Mouse (Mus musculus): Measurements from ENCODE around the gene Ly6g6e. TPM values are rescaled to one million over a fixed set of nuclear protein-coding genes. Genes with fewer than 3 reads are reported as not detected.

Gene Ly6g6e
- polyA plus RNA-seq, 1 experiment from 2014 or later: 1.3 TPM

DNA sequence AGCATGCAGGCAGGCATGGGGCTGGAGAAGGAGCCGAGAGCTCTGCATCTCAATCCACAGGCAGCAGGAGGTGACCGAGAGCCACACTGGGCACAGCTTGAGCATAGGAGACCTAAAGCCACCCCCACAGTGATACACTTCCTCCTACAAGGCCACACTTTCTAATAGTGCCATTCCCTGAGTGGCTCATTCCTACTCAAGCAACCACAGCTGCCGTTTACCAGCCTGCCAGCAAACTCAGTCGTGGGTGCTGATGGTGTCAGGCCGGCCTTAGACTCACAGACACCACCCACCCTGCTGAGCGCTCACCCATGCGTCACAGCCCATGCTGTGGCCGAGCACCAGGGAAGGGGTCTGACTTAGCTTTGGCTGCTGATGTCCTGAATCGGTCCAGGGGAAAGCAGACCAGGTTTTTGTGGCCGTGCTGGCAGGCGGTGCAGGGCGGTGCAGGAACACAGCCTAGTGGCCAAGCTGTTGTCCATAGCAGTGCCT is 20.5 kb downstream of the Ly6g6e start:
- Histone ChIP-seq H3K27ac (no peak overlapping the region), H3K4me1 (replicated peaks; ENCODE audit: insufficient read depth, low read length) (peaks cover 9% of the 10 kb centered on the region; the same call in 1 of the 2 replicates), H3K9me3 (replicated peaks; ENCODE audit: low read length) (no peaks in the 10 kb centered on the region), H3K4me2 (ENCODE audit: low read length) (no peak overlapping the region), H3K9ac (ENCODE audit: low read depth, low read length) (no peak overlapping the region), H3K27me3 (ENCODE audit: insufficient read depth, low read length) (no peaks in the 10 kb centered on the region), H3K4me3 (replicated peaks; ENCODE audit: low read depth, low read length) (no peak overlapping the region), H3K36me3 (ENCODE audit: insufficient read depth, low read length) (peaks cover 70% of the 10 kb centered on the region)
- no peak for TF ChIP-seq CTCF (IDR thresholded peaks at IDR 0.05; ENCODE audit: low read depth)
- ATAC-seq (replicated peaks; ENCODE audit: low FRiP score, low read depth): no peak
- no peak for DNase-seq (ENCODE audit: low spot score)
- 71% methylated on average over 12 of the region's 12 CpGs for WGBS

DNA sequence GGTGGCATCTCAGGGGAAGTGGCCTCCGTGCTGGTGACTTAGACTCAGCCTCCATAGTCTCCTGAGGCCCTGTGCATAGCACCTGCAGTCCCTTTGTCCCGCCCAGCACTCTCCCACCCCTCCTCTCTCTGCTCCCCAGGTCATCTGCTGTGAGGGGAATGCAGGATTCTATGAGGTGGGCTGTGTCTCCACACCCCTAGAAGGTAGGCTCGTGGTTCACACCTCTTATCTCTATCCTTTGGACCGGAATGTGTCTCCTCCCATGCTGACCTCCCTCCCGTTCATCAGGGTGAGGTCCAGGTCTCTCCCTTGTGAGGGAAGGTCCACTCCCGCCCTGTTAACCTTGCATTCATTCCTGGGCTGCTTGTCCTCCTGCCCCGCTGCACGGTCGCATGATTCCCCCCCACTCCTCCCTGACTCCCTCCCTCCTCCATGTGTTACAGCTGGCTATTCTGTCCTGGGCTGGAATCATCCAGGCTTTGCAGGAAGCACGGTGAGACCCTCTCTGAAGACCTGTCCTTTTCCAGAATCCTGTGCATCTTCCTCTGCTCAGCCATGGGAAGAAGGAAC is 23.6 kb downstream of the Ly6g6e start:
- 42% methylated on average over 10 of the region's 10 CpGs for WGBS

DNA sequence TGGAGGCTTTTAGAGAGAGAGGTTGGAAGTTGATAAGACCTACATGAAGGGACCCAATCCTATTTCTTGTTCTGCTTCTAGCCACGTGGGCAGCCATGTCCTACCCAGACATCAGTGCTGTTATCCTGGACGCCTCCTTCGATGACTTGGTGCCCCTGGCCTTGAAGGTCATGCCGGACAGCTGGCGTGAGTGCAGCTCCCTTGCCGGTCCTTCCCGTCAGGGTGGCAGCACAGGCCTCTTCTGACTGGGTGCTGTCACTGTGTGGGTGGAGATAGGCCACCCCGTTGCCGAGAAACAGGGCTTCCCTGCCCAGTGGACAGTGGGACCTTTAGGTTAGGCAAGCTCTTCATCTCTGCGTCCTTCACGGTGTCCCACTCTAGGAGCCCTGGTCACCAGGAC is 24.5 kb downstream of the Ly6g6e start:
- Histone ChIP-seq H3K27ac (no peak overlapping the region), H3K4me3 (replicated peaks; ENCODE audit: low read depth, low read length) (no peak overlapping the region), H3K36me3 (ENCODE audit: insufficient read depth, low read length) (peaks cover 59% of the 10 kb centered on the region), H3K9ac (ENCODE audit: low read depth, low read length) (no peak overlapping the region), H3K4me1 (replicated peaks; ENCODE audit: insufficient read depth, low read length) (peaks cover 11% of the 10 kb centered on the region; the same call in 1 of the 2 replicates), H3K27me3 (ENCODE audit: insufficient read depth, low read length) (no peaks in the 10 kb centered on the region), H3K4me2 (ENCODE audit: low read length) (no peak overlapping the region), H3K9me3 (replicated peaks; ENCODE audit: low read length) (no peaks in the 10 kb centered on the region)
- WGBS: 64% methylated on average over 11 of the region's 11 CpGs
- no peak for DNase-seq (ENCODE audit: low spot score)
- ATAC-seq (replicated peaks; ENCODE audit: low FRiP score, low read depth): no peak
- TF ChIP-seq CTCF (IDR thresholded peaks at IDR 0.05; ENCODE audit: low read depth): no peak

More for the DNA sequence above, 23.6 kb downstream of the Ly6g6e start:
- ATAC-seq (replicated peaks; ENCODE audit: low FRiP score, low read depth) (peak; percentile 47), DNase-seq (ENCODE audit: low spot score) (peak; percentile 36)
- no peak overlapping the region for H3K4me3 ChIP-seq (replicated peaks; ENCODE audit: low read depth, low read length)
- peaks cover 9% of the 10 kb centered on the region; the same call in 1 of the 2 replicates for H3K4me1 ChIP-seq (replicated peaks; ENCODE audit: insufficient read depth, low read length)
- TF ChIP-seq CTCF (IDR thresholded peaks at IDR 0.05; ENCODE audit: low read depth): no peak
- no peak overlapping the region for H3K9ac ChIP-seq (ENCODE audit: low read depth, low read length)
- peaks cover 61% of the 10 kb centered on the region for H3K36me3 ChIP-seq (ENCODE audit: insufficient read depth, low read length)
- peak overlapping the region; percentile 13; the same call in 1 of the 2 replicates for H3K27ac ChIP-seq
- H3K27me3 ChIP-seq (ENCODE audit: insufficient read depth, low read length): no peaks in the 10 kb centered on the region
- no peaks in the 10 kb centered on the region for H3K9me3 ChIP-seq (replicated peaks; ENCODE audit: low read length)
- H3K4me2 ChIP-seq (ENCODE audit: low read length): no peak overlapping the region

DNA sequence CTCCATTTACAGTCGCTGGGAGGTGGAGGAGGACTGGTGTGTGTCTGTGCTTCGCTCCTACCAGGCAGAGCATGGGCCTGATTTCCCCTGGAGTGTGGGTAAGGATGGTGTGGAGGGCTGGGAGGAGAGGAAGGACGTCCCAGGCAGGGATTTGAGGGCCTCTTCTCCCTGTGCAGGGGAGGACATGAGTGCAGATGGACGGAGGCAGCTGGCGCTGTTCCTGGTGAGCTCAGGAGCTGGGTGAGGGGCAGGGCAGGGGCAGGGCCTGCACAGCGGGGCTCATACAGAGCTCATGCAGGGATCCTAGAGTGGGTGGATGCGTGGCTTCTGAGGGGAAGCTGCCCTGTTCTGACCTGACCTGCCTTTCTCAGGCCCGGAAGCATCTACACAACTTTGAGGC is 25.6 kb downstream of the Ly6g6e start:
- TF ChIP-seq CTCF (IDR thresholded peaks at IDR 0.05; ENCODE audit: low read depth): no peak
- Histone ChIP-seq H3K27me3 (ENCODE audit: insufficient read depth, low read length) (no peaks in the 10 kb centered on the region), H3K27ac (peak overlapping the region; percentile 9; the same call in 1 of the 2 replicates), H3K9me3 (replicated peaks; ENCODE audit: low read length) (no peaks in the 10 kb centered on the region), H3K36me3 (ENCODE audit: insufficient read depth, low read length) (peaks cover 53% of the 10 kb centered on the region), H3K4me1 (replicated peaks; ENCODE audit: insufficient read depth, low read length) (peaks cover 13% of the 10 kb centered on the region; the same call in 1 of the 2 replicates), H3K4me3 (replicated peaks; ENCODE audit: low read depth, low read length) (no peak overlapping the region), H3K4me2 (ENCODE audit: low read length) (no peak overlapping the region), H3K9ac (ENCODE audit: low read depth, low read length) (no peak overlapping the region)
- DNase-seq (ENCODE audit: low spot score) (no peak), ATAC-seq (replicated peaks; ENCODE audit: low FRiP score, low read depth) (no peak)
- WGBS: 51% methylated on average over 7 of the region's 8 CpGs

DNA sequence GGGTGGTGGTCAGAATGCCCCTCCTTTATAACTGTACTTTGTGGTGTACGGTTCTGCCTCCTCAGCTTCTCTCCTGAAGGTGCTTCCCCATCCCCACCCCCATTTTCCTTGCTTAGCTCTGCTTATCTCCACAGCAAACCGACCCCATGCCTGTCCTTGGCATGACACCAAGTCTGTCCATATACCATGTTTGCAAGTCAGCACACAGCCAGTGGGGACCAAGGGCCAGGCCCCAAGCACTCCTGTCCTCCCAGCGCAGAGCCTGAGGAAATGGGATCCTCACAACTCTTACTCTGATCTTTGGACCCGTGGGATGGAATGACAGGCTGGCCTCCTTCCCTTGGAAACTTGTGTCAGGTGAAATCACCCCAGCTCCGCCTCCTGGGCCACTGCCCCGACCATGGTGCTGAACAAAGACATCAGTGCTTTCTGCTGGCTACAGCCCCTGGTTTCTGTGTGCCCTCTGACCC is 26.6 kb downstream of the Ly6g6e start:
- no peak overlapping the region for H3K9ac ChIP-seq (ENCODE audit: low read depth, low read length)

DNA sequence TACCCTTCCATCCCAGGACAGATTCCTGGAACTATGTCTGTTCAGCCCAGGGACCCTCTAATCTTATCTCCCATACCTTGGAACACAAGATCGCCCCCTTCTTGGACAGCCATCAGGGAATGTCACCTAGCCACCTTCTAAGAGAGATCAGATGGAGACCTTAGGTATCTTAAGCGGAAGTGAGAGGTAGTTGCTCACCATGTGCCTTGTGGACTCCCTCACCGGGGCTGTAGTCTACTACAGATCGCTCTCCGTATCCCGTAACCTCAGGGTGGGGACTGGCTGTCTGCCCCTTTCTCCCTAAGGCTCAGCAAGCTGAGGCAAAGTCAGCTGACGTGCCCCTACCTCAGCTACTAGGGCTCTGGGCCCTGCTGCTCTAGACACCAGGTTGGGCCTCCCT is 27.4 kb downstream of the Ly6g6e start:
- H3K27ac ChIP-seq: 0 out of 2 replicates have a peak overlapping the region, but pooled peaks have one; percentile 8
- no peak for TF ChIP-seq CTCF (IDR thresholded peaks at IDR 0.05; ENCODE audit: low read depth)
- 94% methylated on average over 7 of the region's 7 CpGs for WGBS
- no peak overlapping the region for H3K4me3 ChIP-seq (replicated peaks; ENCODE audit: low read depth, low read length)
- DNase-seq (ENCODE audit: low spot score) (no peak), ATAC-seq (replicated peaks; ENCODE audit: low FRiP score, low read depth) (no peak)
- H3K27me3 ChIP-seq (ENCODE audit: insufficient read depth, low read length): no peaks in the 10 kb centered on the region
- no peak overlapping the region for H3K9ac ChIP-seq (ENCODE audit: low read depth, low read length)
- H3K36me3 ChIP-seq (ENCODE audit: insufficient read depth, low read length): peaks cover 37% of the 10 kb centered on the region
- H3K4me1 ChIP-seq (replicated peaks; ENCODE audit: insufficient read depth, low read length): peaks cover 13% of the 10 kb centered on the region; the same call in 1 of the 2 replicates
- H3K4me2 ChIP-seq (ENCODE audit: low read length): no peak overlapping the region
- H3K9me3 ChIP-seq (replicated peaks; ENCODE audit: low read length): no peaks in the 10 kb centered on the region

More for the DNA sequence above, 26.6 kb downstream of the Ly6g6e start:
- Histone ChIP-seq H3K27ac (0 out of 2 replicates have a peak overlapping the region, but pooled peaks have one; percentile 36), H3K27me3 (ENCODE audit: insufficient read depth, low read length) (no peaks in the 10 kb centered on the region), H3K4me3 (replicated peaks; ENCODE audit: low read depth, low read length) (no peak overlapping the region), H3K4me1 (replicated peaks; ENCODE audit: insufficient read depth, low read length) (peaks cover 13% of the 10 kb centered on the region; the same call in 1 of the 2 replicates), H3K36me3 (ENCODE audit: insufficient read depth, low read length) (peaks cover 45% of the 10 kb centered on the region), H3K9me3 (replicated peaks; ENCODE audit: low read length) (no peaks in the 10 kb centered on the region), H3K4me2 (ENCODE audit: low read length) (no peak overlapping the region)
- peak; percentile 44 for ATAC-seq (replicated peaks; ENCODE audit: low FRiP score, low read depth)
- TF ChIP-seq CTCF (IDR thresholded peaks at IDR 0.05; ENCODE audit: low read depth): no peak
- 49% methylated on average over 6 of the region's 6 CpGs for WGBS
- peak; percentile 28 for DNase-seq (ENCODE audit: low spot score)
